Mouse (Mus musculus) hindbrain, embryonic 14.5 days (tissue): ENCODE measurements around the gene Ferd3l. TPM values are rescaled to one million over a fixed set of nuclear protein-coding genes. Genes with fewer than 3 reads are reported as not detected.

Experiments
- polyA plus RNA-seq: library from polyadenylated mRNA; unstranded; fragments of >200 nt; fragmentation: Nextera tagmentation; extraction: Ambion mirVana; gene quantifications from 2 replicates; pipeline ENCODE4 v1.2.1, GENCODE M21; 2014

Ferd3l gene
- polyA plus RNA-seq, 1 experiment from 2014 or later, result 0.68 TPM

Other genes starting within 250 kb of the Ferd3l start
- 1.5 and 1.9 TPM in 2 replicates for gene Twist1, start 29.2 kb downstream of the Ferd3l start, polyA plus RNA-seq